Comparison of ENCODE assay signal across 14 mouse cellular contexts in genomic region chr5:115859461-115859860, GRCm38 (mm10).
"Had no signal": no experiment of that assay in that cellular context is flagged by ENCODE, and none has a peak within 500 bp of the region (broad histone marks: within the 10 kb centered on the region; RNA-seq: fewer than 3 reads in every experiment).

No protein-coding gene starts in this region.

- H3K4me2 ChIP-seq: limb, embryonic 15.5 days; liver, embryonic 12.5 days; lung, embryonic 14.5 days; stomach, embryonic 15.5 days had no signal

- H3K27me3 ChIP-seq: limb, embryonic 15.5 days; liver, embryonic 12.5 days; stomach, embryonic 15.5 days had no signal

- H3K9me3 ChIP-seq: limb, embryonic 15.5 days; liver, embryonic 12.5 days; stomach, embryonic 15.5 days had no signal

- H3K27ac ChIP-seq: layer of hippocampus, adult 2 months; limb, embryonic 15.5 days; liver, embryonic 12.5 days; stomach, embryonic 15.5 days had no signal

- H3K4me3 ChIP-seq: layer of hippocampus, adult 2 months; limb, embryonic 15.5 days; liver, embryonic 12.5 days; myocyte; stomach, embryonic 15.5 days had no signal

- DNase-seq: kidney, adult 8-10 months; kidney, postnatal 4 days; lung, embryonic 14.5 days; lung, postnatal 14 days; retina, postnatal 1 day; right cerebral cortex, postnatal 14 days; thymus, adult 2 months; thymus, postnatal 25 days had no signal

- H3K4me1 ChIP-seq: limb, embryonic 15.5 days; liver, embryonic 12.5 days; stomach, embryonic 15.5 days had no signal

- ATAC-seq: intestine, postnatal 0 days; liver, embryonic 12.5 days had no signal

- H3K9ac ChIP-seq: limb, embryonic 15.5 days; liver, embryonic 12.5 days; lung, embryonic 14.5 days; stomach, embryonic 15.5 days had no signal

- H3K36me3 ChIP-seq: stomach, embryonic 15.5 days had no signal
